In the genomic region with DNA sequence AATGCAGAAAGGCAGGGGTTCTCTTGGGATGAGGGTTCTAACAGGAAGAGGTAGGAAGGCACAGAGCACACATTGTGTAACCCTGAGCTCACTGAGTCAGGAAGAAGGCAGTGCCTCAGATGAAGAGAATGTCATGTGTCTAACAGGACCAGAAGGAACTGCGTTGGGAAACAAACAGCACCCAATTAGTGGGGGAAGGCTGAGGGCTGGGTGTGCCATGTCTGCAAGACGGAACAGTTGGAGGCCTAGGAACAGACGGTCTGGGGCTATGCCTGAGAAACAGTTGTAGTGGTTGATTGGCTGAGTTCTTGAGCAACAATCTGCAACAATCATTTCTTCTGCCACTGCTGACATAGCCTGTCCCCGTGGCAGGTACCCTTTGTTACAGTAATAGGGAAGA, we compare ENCODE assay signal across 15 mouse cellular contexts. TPM values are rescaled to one million over a fixed set of nuclear protein-coding genes. Genes with fewer than 3 reads are reported as not detected.
A peak's percentile ranks its signal among the peaks of the same experiment; 100 is the strongest.
DNase-seq lines count a peak whose midpoint lies in the region; ATAC-seq and TF ChIP-seq lines count a peak whose summit lies in the region.
"Had no signal": no experiment of that assay in that cellular context is flagged by ENCODE, and none has a peak within 500 bp of the region (broad histone marks: within the 10 kb centered on the region; RNA-seq: fewer than 3 reads in every experiment).

No protein-coding gene starts in this region.

- TF ChIP-seq CTCF in E14TG2a.4 (conservative IDR thresholded peaks at IDR 0.05; ENCODE audit: low read length): no peak
- TF ChIP-seq CTCF in brain, embryonic 14.5 days (IDR thresholded peaks at IDR 0.05; ENCODE audit: borderline replicate concordance, extremely low read depth, insufficient read depth, insufficient read length): no peak

- H3K27me3 ChIP-seq in forebrain, embryonic 15.5 days: no peaks in the 10 kb centered on the region
- no peaks in the 10 kb centered on the region for H3K27me3 ChIP-seq in forebrain, embryonic 12.5 days
- H3K27me3 ChIP-seq in E14TG2a.4 (ENCODE audit: insufficient read depth, low read length): no peaks in the 10 kb centered on the region
- no peaks in the 10 kb centered on the region for H3K27me3 ChIP-seq in hindbrain, embryonic 11.5 days (ENCODE audit: control insufficient read depth, insufficient read depth, low read length)
- H3K27me3 ChIP-seq: midbrain, embryonic 12.5 days had no signal

- peak; percentile 63 for DNase-seq in brain, embryonic 14.5 days (ENCODE audit: low read depth)
- peak; percentile 61 for DNase-seq in lung, postnatal 36 days
- no peak for DNase-seq in right cerebral cortex, postnatal 14 days
- no peak for DNase-seq in hindbrain, embryonic 11.5 days (ENCODE audit: low spot score)
- DNase-seq: adrenal gland, postnatal 25 days; heart, adult 11 months; kidney, postnatal 25 days had no signal

- H3K4me2 ChIP-seq in forebrain, embryonic 15.5 days (replicated peaks): no peak overlapping the region
- H3K4me2 ChIP-seq in forebrain, embryonic 12.5 days: no peak overlapping the region
- H3K4me2 ChIP-seq in hindbrain, embryonic 11.5 days (replicated peaks; ENCODE audit: low read depth, low read length): no peak overlapping the region
- H3K4me2 ChIP-seq: hindbrain, embryonic 14.5 days; midbrain, embryonic 12.5 days had no signal

- peak; percentile 79 for ATAC-seq in forebrain, embryonic 15.5 days (replicated peaks)
- no peak for ATAC-seq in forebrain, embryonic 12.5 days (ENCODE audit: low FRiP score)
- no peak for ATAC-seq in erythroid progenitor cell, adult 5-6 weeks (replicated peaks; ENCODE audit: low FRiP score, poor library complexity, severe bottlenecking)
- ATAC-seq in hindbrain, embryonic 11.5 days (ENCODE audit: low FRiP score): no peak
- ATAC-seq: intestine, postnatal 0 days had no signal

- no peak overlapping the region for H3K4me3 ChIP-seq in forebrain, embryonic 15.5 days
- no peak overlapping the region for H3K4me3 ChIP-seq in forebrain, embryonic 12.5 days (replicated peaks)
- peak overlapping the region; percentile 67 for H3K4me3 ChIP-seq in E14TG2a.4 (replicated peaks; ENCODE audit: low read length)
- no peak overlapping the region for H3K4me3 ChIP-seq in hindbrain, embryonic 11.5 days (ENCODE audit: low read depth, low read length)
- H3K4me3 ChIP-seq: midbrain, embryonic 12.5 days had no signal

- no peak overlapping the region for H3K9ac ChIP-seq in forebrain, embryonic 15.5 days (replicated peaks)
- no peak overlapping the region for H3K9ac ChIP-seq in forebrain, embryonic 12.5 days
- no peak overlapping the region for H3K9ac ChIP-seq in hindbrain, embryonic 11.5 days (ENCODE audit: low read depth, low read length)
- H3K9ac ChIP-seq: hindbrain, embryonic 14.5 days; liver, embryonic 14.5 days; midbrain, embryonic 12.5 days had no signal

- WGBS in forebrain, embryonic 15.5 days: 66% methylated on average over 4 of the region's 4 CpGs
- WGBS in forebrain, embryonic 12.5 days: 85% methylated on average over 4 of the region's 4 CpGs
- WGBS in hindbrain, embryonic 11.5 days: 89% methylated on average over 4 of the region's 4 CpGs

- peaks cover 8% of the 10 kb centered on the region; the same call in 1 of the 2 replicates for H3K4me1 ChIP-seq in forebrain, embryonic 15.5 days
- H3K4me1 ChIP-seq in forebrain, embryonic 12.5 days: no peaks in the 10 kb centered on the region
- peaks cover 17% of the 10 kb centered on the region for H3K4me1 ChIP-seq in E14TG2a.4 (replicated peaks; ENCODE audit: low read depth, low read length)
- no peaks in the 10 kb centered on the region for H3K4me1 ChIP-seq in hindbrain, embryonic 11.5 days (replicated peaks; ENCODE audit: control insufficient read depth, insufficient read depth, low read length)
- H3K4me1 ChIP-seq: midbrain, embryonic 12.5 days had no signal

- H3K27ac ChIP-seq in forebrain, embryonic 15.5 days (replicated peaks): peak overlapping the region; percentile 43; the same call in 1 of the 2 replicates
- no peak overlapping the region for H3K27ac ChIP-seq in forebrain, embryonic 12.5 days
- no peak overlapping the region for H3K27ac ChIP-seq in hindbrain, embryonic 11.5 days (ENCODE audit: low read depth, low read length)
- H3K27ac ChIP-seq: hindbrain, embryonic 14.5 days; liver, embryonic 14.5 days; midbrain, embryonic 12.5 days had no signal

- H3K9me3 ChIP-seq in forebrain, embryonic 15.5 days: no peaks in the 10 kb centered on the region
- no peaks in the 10 kb centered on the region for H3K9me3 ChIP-seq in forebrain, embryonic 12.5 days
- H3K9me3 ChIP-seq in E14TG2a.4 (ENCODE audit: low read length): no peaks in the 10 kb centered on the region
- no peaks in the 10 kb centered on the region for H3K9me3 ChIP-seq in hindbrain, embryonic 11.5 days (ENCODE audit: control insufficient read depth, low read length)
- H3K9me3 ChIP-seq: midbrain, embryonic 12.5 days had no signal

- H3K36me3 ChIP-seq in forebrain, embryonic 15.5 days: no peaks in the 10 kb centered on the region
- H3K36me3 ChIP-seq in forebrain, embryonic 12.5 days (replicated peaks): no peaks in the 10 kb centered on the region
- no peaks in the 10 kb centered on the region for H3K36me3 ChIP-seq in E14TG2a.4 (ENCODE audit: insufficient read depth, low read length)
- H3K36me3 ChIP-seq in hindbrain, embryonic 11.5 days (ENCODE audit: control insufficient read depth, insufficient read depth, low read length): no peaks in the 10 kb centered on the region
- H3K36me3 ChIP-seq: midbrain, embryonic 12.5 days had no signal

- TF ChIP-seq POLR2A in brain, embryonic 14.5 days (IDR thresholded peaks at IDR 0.05; ENCODE audit: borderline replicate concordance, extremely low read depth, insufficient read depth, insufficient read length, poor library complexity, severe bottlenecking): no peak

RNA-seq across cellular contexts. Expression of a gene that starts 38.8 kb away (rescaled TPM):
- polyA plus RNA-seq in forebrain, embryonic 15.5 days (2015; fragmentation: Nextera tagmentation; extraction: Ambion mirVana): 12.0 and 13.6 TPM in 2 replicates
- polyA plus RNA-seq in forebrain, embryonic 12.5 days (2016; fragmentation: Nextera tagmentation; extraction: Ambion mirVana): 15.3 and 15.6 TPM in 2 replicates
- 23.7 and 26.5 TPM in 2 replicates for polyA plus RNA-seq in brain, embryonic 14.5 days (2012; rRNA removed)
- 19.3 and 25.2 TPM in 2 replicates for total RNA-seq in erythroid progenitor cell, adult 5-6 weeks (2015; ENCODE audit: low replicate concordance)
- total RNA-seq in erythroid progenitor cell, adult 5-6 weeks (2017; ENCODE audit: low replicate concordance): 5.8 and 13.2 TPM in 2 replicates
- 18.1 and 20.8 TPM in 2 replicates for polyA plus RNA-seq in hindbrain, embryonic 11.5 days (2014; fragmentation: Nextera tagmentation; extraction: Ambion mirVana)

Comparison
In these comparisons a context has a peak if more than half of its experiments do, and no peak if none do; other contexts are left out.
1. DNase-seq: peak in brain, embryonic 14.5 days (single experiment) and lung, postnatal 36 days (single experiment); none in right cerebral cortex, postnatal 14 days (single experiment) and hindbrain, embryonic 11.5 days (single experiment).